Mouse (Mus musculus) cerebellum, adult 2 months (tissue): ENCODE results near the gene Cdhr5.

Experiments used
- CTCF ChIP-seq: fragments of 200-500 bp; IDR thresholded peaks from 2 replicates; pipeline ENCODE4 v1.5.1; 2011; ENCODE audit warnings: low read depth, mild to moderate bottlenecking, control low read depth, low read length, moderate library complexity, borderline replicate concordance; ENCODE audit not compliant: insufficient read depth
- POLR2A ChIP-seq: fragments of 200-500 bp; IDR thresholded peaks from 2 replicates; pipeline ENCODE4 v1.6.1; 2011; ENCODE audit warnings: low read length, control low read depth, borderline replicate concordance; ENCODE audit not compliant: insufficient read depth

DNA sequence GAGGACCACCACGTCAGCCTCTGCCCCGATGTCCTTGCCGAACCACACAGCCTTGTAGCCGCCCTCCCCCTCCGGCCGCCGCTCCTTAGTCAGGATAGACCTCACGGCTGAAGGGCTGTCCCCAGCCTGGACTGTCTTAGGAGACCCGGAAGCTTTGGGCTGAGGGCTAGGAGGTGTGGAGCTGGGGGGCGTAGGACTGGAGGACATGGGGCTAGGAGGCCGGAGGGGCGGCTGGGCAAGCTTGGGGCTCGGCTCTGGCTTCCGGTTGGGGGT is 7.4 kb downstream of the Cdhr5 start:
- TF ChIP-seq POLR2A (no peak), CTCF (no peak)
